Mouse (Mus musculus) mesoderm, embryonic 11.5 days (tissue): Measurements from ENCODE around the gene Lix1l.

Experiments used
- DNase-seq: peaks from one replicate; pipeline ENCODE4 v3.0.0-alpha.2; 2012; ENCODE audit warnings: low read depth, low spot score

Gene Lix1l

DNA sequence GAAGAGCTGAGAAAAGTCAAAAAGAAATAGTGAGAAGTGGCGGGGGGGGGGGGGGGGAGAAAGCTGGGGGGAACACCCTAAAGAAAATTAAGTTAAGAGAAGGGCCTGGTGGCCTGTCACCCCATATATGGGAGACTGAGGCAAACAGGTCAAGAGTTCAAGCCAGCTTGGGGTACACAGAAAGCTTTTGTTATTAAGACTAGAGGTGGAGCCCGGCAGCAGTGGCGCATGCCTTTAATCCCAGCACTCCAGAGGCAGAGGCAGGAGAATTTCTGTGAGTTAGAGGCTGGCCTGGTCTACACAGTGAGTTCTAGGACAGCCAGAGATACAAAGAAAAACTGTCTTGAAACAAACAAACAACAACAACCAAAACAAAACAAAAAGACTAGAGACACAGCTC, 35.8 kb upstream of the Lix1l start:
- no peak for DNase-seq

GRCm38 (mm10) chr3:96566661-96567450, 34.1 kb upstream of the Lix1l start:
- DNase-seq: no peak

- no peak for DNase-seq
These were observed 32.3 kb upstream of the Lix1l start for GRCm38 (mm10) chr3:96568605-96569004.

- DNase-seq: no peak
These were observed 31.4 kb upstream of the Lix1l start for GRCm38 (mm10) chr3:96569506-96569905.

- DNase-seq: no peak
These were observed 30.9 kb upstream of the Lix1l start for GRCm38 (mm10) chr3:96569966-96570605.

DNA sequence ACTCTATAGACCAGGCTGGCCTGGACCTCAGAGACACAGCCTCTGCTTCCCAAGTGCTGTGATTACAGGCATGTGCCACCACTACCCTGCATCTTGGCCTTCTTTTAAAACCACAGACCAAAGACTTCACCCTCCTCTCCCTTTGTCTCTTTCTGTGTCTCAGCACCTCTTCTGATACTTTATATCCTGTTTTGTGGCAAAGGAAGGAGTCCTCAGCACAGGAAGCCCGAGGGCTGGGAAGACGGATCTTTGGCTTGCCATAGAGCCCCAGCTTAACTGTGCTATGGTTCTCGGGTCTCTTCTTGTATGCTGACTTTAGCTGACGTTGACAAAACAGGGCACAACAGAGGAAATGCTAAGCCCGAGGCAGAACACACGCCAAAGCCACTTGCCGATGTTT, 30.3 kb upstream of the Lix1l start:
- DNase-seq: no peak

- DNase-seq: no peak
These were observed 29.6 kb upstream of the Lix1l start for GRCm38 (mm10) chr3:96571336-96571735.

DNA sequence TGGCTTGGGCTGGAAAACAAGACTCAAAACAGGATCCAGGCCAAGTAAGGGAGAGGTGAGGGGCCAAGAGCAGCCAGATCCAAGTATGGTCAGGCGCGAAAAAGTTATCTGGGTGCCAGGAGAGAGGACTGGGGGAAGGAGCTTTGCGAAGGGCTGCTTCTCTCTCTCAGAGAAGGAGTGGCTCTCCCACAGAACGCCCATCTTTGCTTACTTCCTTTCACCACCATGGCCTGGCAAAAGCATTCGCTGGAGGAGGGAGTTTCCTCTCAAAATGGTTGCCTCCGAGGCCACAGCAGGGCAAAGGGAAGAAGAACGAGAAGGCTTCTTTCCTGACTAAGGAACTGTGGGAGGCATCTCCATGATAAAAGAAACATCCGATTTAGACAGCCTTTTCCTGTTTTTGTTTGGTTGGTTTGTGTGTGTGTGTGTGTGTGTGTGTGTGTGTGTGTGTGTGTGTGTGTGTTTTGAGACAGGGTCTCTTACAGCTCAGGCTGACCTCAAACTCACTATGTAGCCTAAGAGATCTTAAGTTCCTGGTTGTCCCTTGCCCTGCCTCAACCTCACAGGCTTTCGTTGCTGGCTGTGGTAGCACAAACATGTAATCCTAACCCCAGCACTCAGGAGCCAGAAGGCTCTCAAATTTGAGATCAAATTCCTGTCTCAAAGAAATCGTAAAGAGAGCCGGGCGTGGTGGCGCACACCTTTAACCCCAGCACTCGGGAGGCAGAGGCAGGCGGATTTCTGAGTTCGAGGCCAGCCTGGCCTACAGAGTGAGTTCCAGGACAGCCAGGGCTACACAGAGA, 28.9 kb upstream of the Lix1l start:
- DNase-seq: no peak

- no peak for DNase-seq
These were observed 27.1 kb upstream of the Lix1l start for GRCm38 (mm10) chr3:96573611-96574511.

DNA sequence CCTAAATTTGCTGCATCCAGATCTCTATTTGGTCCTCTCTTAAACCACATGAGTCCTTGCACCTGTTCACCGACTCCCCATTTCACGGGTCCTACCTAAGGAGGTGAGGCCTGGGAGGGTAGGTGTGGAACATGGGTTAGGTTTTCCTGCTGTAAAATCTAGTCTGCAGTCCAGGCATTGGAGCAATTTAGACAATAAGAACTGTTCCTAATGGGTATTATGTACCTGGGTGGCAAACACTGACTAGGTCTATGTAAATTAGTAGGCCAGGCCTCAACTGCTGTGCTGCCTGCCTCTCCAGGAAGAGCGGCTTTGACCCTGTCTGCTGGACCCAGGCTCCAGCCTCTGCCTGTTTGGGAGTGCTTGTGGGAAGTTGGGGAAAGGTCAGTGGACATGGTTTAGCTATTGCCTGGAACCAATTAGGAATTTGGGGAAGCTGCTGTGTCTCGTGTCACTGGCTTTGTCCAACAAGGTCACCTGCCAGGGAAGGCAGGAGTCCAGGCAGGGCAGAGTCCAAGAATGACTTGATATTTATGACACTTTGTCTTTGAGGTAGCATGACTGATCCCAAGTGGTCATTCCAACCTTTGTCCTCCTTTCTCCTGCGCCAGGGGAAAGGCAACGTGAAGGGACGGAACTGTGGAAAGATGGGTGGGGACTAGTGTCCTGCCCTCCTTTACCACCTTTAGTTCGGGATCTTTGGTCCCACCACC, 25.5 kb upstream of the Lix1l start:
- no peak for DNase-seq

DNA sequence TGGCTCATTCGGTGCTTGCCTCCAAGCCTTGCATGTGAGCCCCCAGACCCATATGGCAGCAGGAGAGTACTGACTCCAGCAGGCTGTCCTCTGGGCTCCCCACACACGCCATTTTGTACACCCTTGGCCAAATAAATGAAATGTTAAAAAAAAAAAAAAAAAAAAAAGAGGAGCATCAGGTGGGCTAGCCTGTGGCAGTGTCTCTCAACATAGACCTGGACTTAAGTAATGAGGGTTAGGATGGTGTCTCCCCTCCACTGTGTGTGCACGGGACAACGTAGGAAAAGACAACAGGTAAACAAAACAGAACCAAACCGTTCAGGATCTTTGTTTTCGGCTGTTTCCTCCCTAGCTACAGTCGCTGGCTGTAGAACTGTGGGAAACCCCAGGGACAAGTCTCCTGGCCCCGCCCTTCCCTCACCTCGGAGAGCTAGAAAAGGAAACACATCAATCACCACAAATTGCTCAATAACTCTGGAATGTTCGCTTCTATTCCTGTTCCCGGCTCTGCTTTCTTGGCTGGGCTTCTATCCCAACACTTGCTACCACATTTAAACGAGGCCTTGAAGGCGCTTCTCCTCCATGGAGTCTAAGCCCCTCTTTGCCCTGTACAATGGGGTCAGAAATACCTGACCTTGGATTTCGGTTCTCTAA, 24.8 kb upstream of the Lix1l start:
- peak; percentile 67 for DNase-seq

DNA sequence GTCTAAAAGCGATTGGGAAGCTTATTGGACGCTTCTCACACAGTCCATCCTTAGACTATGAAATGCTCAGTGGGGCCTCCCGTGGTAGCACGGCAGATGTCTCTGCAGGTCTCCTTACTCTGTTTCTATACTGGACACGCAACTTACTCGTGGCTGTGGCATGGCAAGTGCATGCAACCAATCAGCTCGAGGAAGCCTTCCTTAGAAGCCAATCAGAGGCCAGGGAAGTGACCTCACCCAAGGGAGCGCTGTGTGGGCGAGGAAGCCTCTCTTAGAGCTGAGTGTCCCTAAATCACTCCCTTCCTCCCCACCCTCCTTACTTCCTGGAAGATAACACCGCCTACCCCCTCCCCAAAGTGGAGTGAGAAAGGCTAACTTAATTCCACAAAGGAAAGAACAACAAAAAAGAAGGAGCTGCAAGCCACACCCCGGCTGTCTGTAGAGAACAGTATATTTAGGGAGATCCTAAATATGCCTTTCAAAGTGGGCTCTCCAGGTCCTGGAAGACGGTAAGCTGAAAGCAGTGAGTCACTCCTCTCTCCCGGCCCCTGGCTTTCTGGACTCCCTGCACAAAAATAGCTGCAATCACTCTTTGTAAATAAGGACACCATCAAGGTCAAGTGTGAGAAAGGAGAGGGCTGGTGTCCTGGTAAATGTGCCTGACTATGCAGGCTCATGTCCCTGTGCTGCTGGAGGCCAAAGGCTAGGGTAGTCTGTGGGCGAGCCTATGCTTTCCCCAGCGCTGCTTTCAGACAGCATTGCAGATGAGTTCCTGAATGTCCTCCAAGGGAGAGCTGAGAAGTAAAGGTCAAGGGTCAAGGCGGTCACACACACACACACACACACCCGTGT, 24.0 kb upstream of the Lix1l start, which contains the start of gene Gm16253:
Gene Gm16253, plus strand, starts transcription at position 295 of the 852 bp plus-strand sequence.
- DNase-seq: peak; percentile 94

DNA sequence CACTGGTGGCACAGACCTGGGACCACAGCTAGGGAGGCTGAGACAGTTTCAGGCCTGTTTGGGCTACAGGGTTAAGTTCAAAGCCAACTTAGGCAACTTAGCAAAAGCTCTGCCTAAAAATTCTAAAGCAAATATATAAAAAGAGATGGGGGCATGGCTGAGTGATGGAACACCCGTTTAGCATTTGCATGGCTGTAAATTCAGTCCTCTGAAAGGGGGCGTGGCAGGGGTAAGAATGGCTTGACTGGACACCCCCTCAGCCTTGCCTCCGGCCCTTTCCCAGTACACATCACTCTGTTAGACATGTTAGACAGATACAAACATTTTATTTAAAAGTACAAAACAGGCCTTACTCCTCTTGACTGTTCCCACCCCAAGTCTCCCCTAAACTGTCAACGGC, 23.4 kb upstream of the Lix1l start:
- no peak for DNase-seq

DNA sequence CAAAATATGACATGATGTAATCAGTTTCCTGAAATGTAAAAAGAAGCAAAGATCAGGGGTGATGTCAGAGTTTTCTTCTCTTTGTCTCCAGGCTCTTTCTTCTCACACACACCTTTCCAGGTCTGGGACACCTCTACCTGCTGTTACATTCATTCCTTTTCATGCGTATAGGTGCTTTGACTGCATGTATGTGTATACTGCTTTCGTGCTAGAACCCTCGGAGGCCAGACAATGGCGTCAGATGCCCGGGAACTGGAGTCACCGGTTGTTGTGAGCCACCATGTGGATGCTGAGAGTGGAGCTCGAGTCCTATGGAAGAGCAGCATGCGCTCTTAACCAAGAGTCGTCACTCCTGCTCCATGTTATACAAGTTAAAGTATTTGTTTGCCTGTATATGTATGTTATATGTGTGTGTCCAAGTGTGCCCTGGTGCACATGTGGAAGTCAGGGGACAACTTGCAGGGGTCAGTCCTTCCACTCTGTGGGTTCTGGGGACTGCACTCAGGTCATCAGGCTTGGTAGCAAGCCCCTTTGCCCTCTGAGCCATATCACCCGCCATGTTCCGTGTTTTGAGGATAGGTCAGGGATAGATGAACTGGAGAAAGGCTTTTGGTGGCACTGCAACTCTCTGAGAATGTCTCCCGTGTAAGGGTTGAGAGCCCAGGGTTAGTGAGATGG, 22.2 kb upstream of the Lix1l start:
- no peak for DNase-seq

DNA sequence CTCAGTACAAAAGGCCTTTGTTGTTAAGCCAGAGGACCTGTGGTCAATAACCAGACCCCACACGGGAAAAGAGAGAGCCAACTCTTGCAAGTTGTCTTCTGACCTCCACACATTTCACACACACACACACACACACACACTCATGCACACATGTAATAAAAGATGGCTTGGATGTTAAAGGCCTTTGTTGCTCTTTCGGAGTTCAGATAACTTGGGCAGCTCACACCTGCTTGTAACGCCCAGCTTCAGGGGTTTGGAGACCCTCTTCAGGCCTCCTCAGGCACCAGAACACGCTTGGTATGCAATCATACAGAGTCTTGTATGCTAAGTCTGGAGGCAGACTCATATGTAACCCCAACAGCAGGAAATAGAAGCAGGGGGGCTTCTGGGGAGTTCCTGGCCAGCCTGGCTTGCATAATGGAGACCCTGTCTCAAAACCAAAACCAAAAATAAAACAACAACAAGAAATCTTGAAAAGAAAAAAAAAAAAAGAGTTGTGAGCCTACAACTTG, 21.7 kb upstream of the Lix1l start:
- no peak for DNase-seq

GRCm38 (mm10) chr3:96579885-96580454, 21.0 kb upstream of the Lix1l start:
- peak; percentile 93 for DNase-seq

DNA sequence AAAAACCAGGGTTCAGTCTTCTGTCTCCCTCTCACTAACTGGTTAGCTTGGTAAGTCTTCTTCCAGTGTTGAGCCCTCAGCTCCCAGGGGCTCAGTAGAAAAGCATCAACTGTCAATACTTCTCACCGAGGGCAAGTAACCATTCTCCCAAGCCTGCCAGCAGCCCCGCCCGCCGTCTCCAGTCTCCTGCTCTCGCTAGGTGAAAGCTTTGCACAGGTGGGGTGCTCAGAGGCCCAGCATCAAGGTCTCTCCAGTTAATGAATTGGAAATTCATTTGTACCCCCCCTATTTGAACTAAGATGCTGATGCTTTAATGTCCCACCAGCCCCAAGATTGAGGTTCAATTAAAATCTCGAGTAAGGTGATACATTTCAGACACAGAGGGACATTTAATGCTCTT, 19.8 kb upstream of the Lix1l start:
- DNase-seq: no peak
